Mouse (Mus musculus): ENCODE data around the gene Ttll5. TPM values are rescaled to one million over a fixed set of nuclear protein-coding genes. Genes with fewer than 3 reads are reported as not detected.

The Ttll5 gene
- polyA plus RNA-seq, 1 experiment = 6.6 TPM

- Histone ChIP-seq H3K27me3 (replicated peaks) (no peaks in the 10 kb centered on the region), H3K4me3 (replicated peaks) (no peak overlapping the region), H3K9me3 (no peaks in the 10 kb centered on the region; the same call in 1 of the 2 replicates), H3K36me3 (replicated peaks; ENCODE audit: low read length) (peaks cover 17% of the 10 kb centered on the region), H3K4me1 (peaks cover 28% of the 10 kb centered on the region)
- TF ChIP-seq FLI1 (IDR thresholded peaks at IDR 0.05; ENCODE audit: low read length) = no peak
- no peak for TF ChIP-seq GATA1 (IDR thresholded peaks at IDR 0.05; ENCODE audit: borderline replicate concordance, low read length)
These were observed 164.4 kb downstream of the Ttll5 start for GRCm38 (mm10) chr12:85988818-85989377.

GRCm38 (mm10) chr12:85992013-85992837 is 167.8 kb downstream of the Ttll5 start:
- Histone ChIP-seq H3K27me3 (replicated peaks) (no peaks in the 10 kb centered on the region), H3K9me3 (no peaks in the 10 kb centered on the region; the same call in 1 of the 2 replicates), H3K4me1 (peaks cover 14% of the 10 kb centered on the region), H3K36me3 (replicated peaks; ENCODE audit: low read length) (peaks cover 31% of the 10 kb centered on the region), H3K4me3 (replicated peaks) (peak overlapping the region; percentile 73)
- no peak for TF ChIP-seq FLI1 (IDR thresholded peaks at IDR 0.05; ENCODE audit: low read length)

GRCm38 (mm10) chr12:85992838-85993234 is 168.4 kb downstream of the Ttll5 start:
- Histone ChIP-seq H3K27me3 (replicated peaks) (no peaks in the 10 kb centered on the region), H3K9me3 (no peaks in the 10 kb centered on the region; the same call in 1 of the 2 replicates), H3K4me3 (replicated peaks) (no peak overlapping the region), H3K36me3 (replicated peaks; ENCODE audit: low read length) (peaks cover 36% of the 10 kb centered on the region), H3K4me1 (peaks cover 14% of the 10 kb centered on the region)
- TF ChIP-seq GATA1 (IDR thresholded peaks at IDR 0.05; ENCODE audit: borderline replicate concordance, low read length) (no peak), FLI1 (IDR thresholded peaks at IDR 0.05; ENCODE audit: low read length) (no peak)

GRCm38 (mm10) chr12:85993790-85994360 is 169.4 kb downstream of the Ttll5 start:
- H3K27me3 ChIP-seq (replicated peaks) = no peaks in the 10 kb centered on the region
- no peak overlapping the region for H3K4me3 ChIP-seq (replicated peaks)
- TF ChIP-seq FLI1 (IDR thresholded peaks at IDR 0.05; ENCODE audit: low read length) (no peak), GATA1 (IDR thresholded peaks at IDR 0.05; ENCODE audit: borderline replicate concordance, low read length) (no peak)
- peaks cover 14% of the 10 kb centered on the region for H3K4me1 ChIP-seq
- no peaks in the 10 kb centered on the region; the same call in 1 of the 2 replicates for H3K9me3 ChIP-seq
- peaks cover 33% of the 10 kb centered on the region for H3K36me3 ChIP-seq (replicated peaks; ENCODE audit: low read length)

- Histone ChIP-seq H3K36me3 (replicated peaks; ENCODE audit: low read length) (peaks cover 26% of the 10 kb centered on the region), H3K27me3 (replicated peaks) (no peaks in the 10 kb centered on the region), H3K4me3 (replicated peaks) (no peak overlapping the region), H3K9me3 (no peaks in the 10 kb centered on the region), H3K4me1 (peaks cover 12% of the 10 kb centered on the region)
- no peak for TF ChIP-seq FLI1 (IDR thresholded peaks at IDR 0.05; ENCODE audit: low read length)
These were observed 176.2 kb downstream of the Ttll5 start for GRCm38 (mm10) chr12:86000641-86001073.

GRCm38 (mm10) chr12:86001120-86001655 is 176.7 kb downstream of the Ttll5 start:
- Histone ChIP-seq H3K36me3 (replicated peaks; ENCODE audit: low read length) (peaks cover 22% of the 10 kb centered on the region), H3K9me3 (no peaks in the 10 kb centered on the region), H3K4me3 (replicated peaks) (no peak overlapping the region), H3K27me3 (replicated peaks) (no peaks in the 10 kb centered on the region), H3K4me1 (peaks cover 12% of the 10 kb centered on the region)
- TF ChIP-seq FLI1 (IDR thresholded peaks at IDR 0.05; ENCODE audit: low read length) (no peak), GATA1 (IDR thresholded peaks at IDR 0.05; ENCODE audit: borderline replicate concordance, low read length) (no peak)

- Histone ChIP-seq H3K36me3 (replicated peaks; ENCODE audit: low read length) (peaks cover 3% of the 10 kb centered on the region), H3K27me3 (replicated peaks) (peaks cover 6% of the 10 kb centered on the region), H3K9me3 (no peaks in the 10 kb centered on the region), H3K4me3 (replicated peaks) (no peak overlapping the region), H3K4me1 (peaks cover 34% of the 10 kb centered on the region)
- TF ChIP-seq GATA1 (IDR thresholded peaks at IDR 0.05; ENCODE audit: borderline replicate concordance, low read length) (no peak), FLI1 (IDR thresholded peaks at IDR 0.05; ENCODE audit: low read length) (no peak)
These were observed 180.2 kb downstream of the Ttll5 start for GRCm38 (mm10) chr12:86004627-86005026.

GRCm38 (mm10) chr12:86007377-86007776 is 182.9 kb downstream of the Ttll5 start:
- no peak for TF ChIP-seq FLI1 (IDR thresholded peaks at IDR 0.05; ENCODE audit: low read length)
- TF ChIP-seq GATA1 (IDR thresholded peaks at IDR 0.05; ENCODE audit: borderline replicate concordance, low read length) = no peak
- no peaks in the 10 kb centered on the region for H3K9me3 ChIP-seq
- H3K4me3 ChIP-seq (replicated peaks) = no peak overlapping the region
- H3K27me3 ChIP-seq (replicated peaks) = peaks cover 8% of the 10 kb centered on the region
- H3K36me3 ChIP-seq (replicated peaks; ENCODE audit: low read length) = peaks cover 4% of the 10 kb centered on the region
- H3K4me1 ChIP-seq = peaks cover 22% of the 10 kb centered on the region

- Histone ChIP-seq H3K27me3 (replicated peaks) (peaks cover 8% of the 10 kb centered on the region), H3K4me1 (peaks cover 22% of the 10 kb centered on the region), H3K36me3 (replicated peaks; ENCODE audit: low read length) (peaks cover 30% of the 10 kb centered on the region), H3K9me3 (no peaks in the 10 kb centered on the region), H3K4me3 (replicated peaks) (no peak overlapping the region)
- no peak for TF ChIP-seq GATA1 (IDR thresholded peaks at IDR 0.05; ENCODE audit: borderline replicate concordance, low read length)
- no peak for TF ChIP-seq FLI1 (IDR thresholded peaks at IDR 0.05; ENCODE audit: low read length)
These were observed 186.2 kb downstream of the Ttll5 start for GRCm38 (mm10) chr12:86010656-86011055.

- Histone ChIP-seq H3K27me3 (replicated peaks) (peaks cover 6% of the 10 kb centered on the region), H3K4me3 (replicated peaks) (no peak overlapping the region), H3K4me1 (peaks cover 31% of the 10 kb centered on the region), H3K36me3 (replicated peaks; ENCODE audit: low read length) (peaks cover 35% of the 10 kb centered on the region), H3K9me3 (no peaks in the 10 kb centered on the region)
- TF ChIP-seq FLI1 (IDR thresholded peaks at IDR 0.05; ENCODE audit: low read length) (no peak), GATA1 (IDR thresholded peaks at IDR 0.05; ENCODE audit: borderline replicate concordance, low read length) (no peak)
These were observed 187.7 kb downstream of the Ttll5 start for GRCm38 (mm10) chr12:86012195-86012594.
